Mouse (Mus musculus) Patski (cell line): ENCODE measurements at regions not wholly inside any gene's neighbourhood (a gene's known extent, or its start where the extent isn't known, plus 50 kb on each side); places are given as distances from the start of the nearest gene placed in this dataset.

ENCODE experiments used
- ATAC-seq: fragments of 100-300 bp; one replicate; pipeline ENCODE4 v1.8.0; 2021
- CTCF ChIA-PET: fragments of 350-600 bp; sonication (Branson Sonifier 250); formaldehyde crosslinking; loops from one replicate; lab custom pipeline; 2022; ENCODE audit warnings: inconsistent platforms; lab: Charles Lee
- POLR2A ChIA-PET: fragments of 350-600 bp; sonication (Branson Sonifier 250); formaldehyde crosslinking; loops from one replicate; lab custom pipeline; 2022; ENCODE audit warnings: antibody characterized with exemption, inconsistent platforms; lab: Charles Lee
- DNase-seq: peaks from one replicate; pipeline ENCODE4 v3.0.0-alpha.2; 2011; ENCODE audit warnings: low read depth, low spot score
- H3K27me3 ChIP-seq: fragments of 371-371 bp; one replicate; pipeline ENCODE4 v1.5.1; 2021
- CTCF ChIP-seq: fragments of 100-300 bp; IDR thresholded peaks from one replicate; pipeline ENCODE4 v1.5.1; 2021
- in situ Hi-C: fragments of 300-500 bp; cut with MboI; formaldehyde crosslinking; loops from 3 replicates; pipeline ENCODE4 v1.11.1; 2018; ENCODE audit warnings: low pct_unique_long_range_greater_than_20kb, mixed read lengths

DNA sequence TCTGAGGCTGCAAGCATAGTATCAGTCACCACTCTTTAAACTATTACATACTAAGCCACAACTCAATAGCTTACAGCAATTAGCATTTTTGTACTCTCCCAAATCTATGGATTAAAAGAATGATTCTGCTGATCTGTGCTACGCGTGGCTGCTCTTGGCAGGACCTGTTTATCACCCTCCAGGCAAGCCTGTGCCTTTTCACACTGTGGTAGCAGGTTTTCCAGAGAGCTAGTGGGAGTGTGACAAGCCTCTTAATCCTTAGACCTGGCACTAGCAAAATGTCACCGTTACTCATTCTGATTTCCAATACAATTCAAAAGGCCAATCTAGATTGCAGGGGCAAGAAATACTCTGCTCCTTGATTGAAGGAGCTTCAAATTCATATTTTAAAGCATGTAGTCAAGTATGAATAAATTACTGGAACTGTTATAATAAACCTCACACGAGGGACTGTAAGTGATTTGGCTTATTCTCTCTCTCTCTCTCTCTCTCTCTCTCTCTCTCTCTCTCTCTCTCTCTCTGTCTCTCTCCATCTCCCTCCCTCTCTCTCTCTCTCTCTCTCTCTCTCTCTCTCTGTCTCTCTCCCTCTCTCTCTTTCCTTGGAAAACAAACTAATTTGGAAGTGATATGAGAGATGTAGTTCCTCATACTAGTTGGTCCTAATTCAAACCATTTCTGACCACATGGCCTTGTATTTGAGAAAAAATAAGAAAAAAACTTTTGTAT lies 286.7 kb upstream of the Ins1 start:
- in situ Hi-C loops = no loop called here
- CTCF ChIA-PET = no interaction called here
- ATAC-seq = peak; percentile 98

GRCm38 (mm10) chr19:51997161-51997560 lies 266.9 kb upstream of the Ins1 start:
- no peak for DNase-seq
- no peak for ATAC-seq
- in situ Hi-C loops = no loop called here
- POLR2A ChIA-PET = no interaction called here
- CTCF ChIA-PET = interaction anchor here (1.3 kb wide), 1 partner anchor 12 kb away, joined by 3 read pairs; no protein-coding TSS in a partner anchor
- H3K27me3 ChIP-seq = no peaks in the 10 kb centered on the region
- TF ChIP-seq CTCF = no peak

More for the DNA sequence above, 286.7 kb upstream of the Ins1 start:
- POLR2A ChIA-PET = no interaction called here
- DNase-seq = no peak
- no peaks in the 10 kb centered on the region for H3K27me3 ChIP-seq
- TF ChIP-seq CTCF = no peak
